Mouse (Mus musculus) heart, postnatal 10 days (tissue): ENCODE data around the gene Elk3. TPM values are rescaled to one million over a fixed set of nuclear protein-coding genes. Genes with fewer than 3 reads are reported as not detected.

ENCODE experiments used
- DNase-seq, 2 experiments: peaks; one replicate each; pipeline ENCODE4 v3.0.0; 2021
- intact Hi-C: fragments of 180-260 bp; cut with DNase I; formaldehyde crosslinking; loops from one replicate; pipeline ENCODE4 v1.15.1; 2025
- total RNA-seq, 2 experiments: library from RNA; stranded (reverse); gene quantifications; 2 replicates each; pipeline ENCODE4 v1.2.3; 2021

Elk3 gene
- total RNA-seq, 2 experiments from 2014 or later: 106 to 115 TPM

- intact Hi-C loops: no loop called here
- DNase-seq: no peak
These were observed 22.3 kb upstream of the Elk3 start for GRCm38 (mm10) chr10:93333239-93333638.

GRCm38 (mm10) chr10:93332261-93332809, 21.4 kb upstream of the Elk3 start:
- no peak for DNase-seq
- intact Hi-C loops: no loop called here

DNA sequence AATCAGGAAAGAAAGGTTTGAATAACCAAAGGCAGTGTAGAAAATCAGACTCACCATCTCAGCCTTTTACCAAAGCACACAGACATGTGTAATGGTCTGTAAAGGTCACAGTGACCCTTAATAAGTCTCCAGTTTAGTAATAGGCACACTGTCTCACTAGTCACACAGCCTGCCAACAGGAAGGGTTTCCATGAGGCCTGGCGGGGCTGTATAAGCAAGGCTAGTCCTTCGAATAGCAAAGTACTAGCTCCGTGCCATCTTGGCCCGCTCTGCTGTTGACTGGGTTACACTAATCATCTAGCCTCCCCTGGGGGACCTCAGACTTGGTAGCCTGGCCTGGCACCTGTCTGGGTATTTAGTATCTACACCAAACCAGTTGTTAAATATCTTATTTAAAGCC, 20.6 kb upstream of the Elk3 start:
- no peak for DNase-seq
- intact Hi-C loops: no loop called here

DNA sequence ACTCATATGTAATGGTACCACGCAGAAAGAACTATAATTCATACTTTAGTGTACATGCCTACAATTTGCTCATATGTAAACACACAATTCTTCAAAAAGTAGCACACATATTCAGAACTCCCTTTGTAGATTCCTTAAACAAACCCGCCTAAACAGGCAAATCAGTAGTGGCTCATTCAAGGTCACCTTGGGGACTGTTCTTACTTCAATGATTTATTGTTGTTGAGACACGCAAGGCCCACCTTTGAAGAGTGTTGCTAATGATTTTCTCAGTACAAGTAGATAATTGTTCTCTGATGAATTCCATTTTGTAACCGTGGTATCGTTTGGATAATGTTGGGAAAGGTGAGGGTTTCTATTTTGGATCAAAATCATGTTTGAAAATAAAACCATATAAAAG, 17.4 kb upstream of the Elk3 start:
- no peak for DNase-seq
- intact Hi-C loops: no loop called here

DNA sequence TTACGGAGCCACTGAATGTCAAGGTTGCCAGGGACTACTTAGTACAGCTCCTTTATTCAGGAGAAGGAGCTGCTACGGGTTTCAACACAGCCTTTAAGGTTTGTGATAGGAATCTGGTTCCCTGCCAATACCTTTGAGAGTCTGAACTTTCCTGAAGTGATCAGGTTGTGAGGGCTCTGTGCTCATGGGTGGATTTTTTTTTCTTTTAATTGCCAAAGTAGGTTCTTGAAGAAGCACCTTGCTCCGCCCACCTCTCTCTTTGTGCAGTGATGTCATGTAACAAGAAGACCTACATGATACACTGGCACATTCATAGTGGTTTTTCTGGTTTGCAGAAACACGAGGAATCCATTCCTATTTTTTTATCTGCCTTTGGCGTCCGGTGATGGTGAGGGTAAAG, 16.3 kb upstream of the Elk3 start:
- intact Hi-C loops: no loop called here
- no peak for DNase-seq

GRCm38 (mm10) chr10:93326741-93327100, 15.8 kb upstream of the Elk3 start:
- intact Hi-C loops: no loop called here

DNA sequence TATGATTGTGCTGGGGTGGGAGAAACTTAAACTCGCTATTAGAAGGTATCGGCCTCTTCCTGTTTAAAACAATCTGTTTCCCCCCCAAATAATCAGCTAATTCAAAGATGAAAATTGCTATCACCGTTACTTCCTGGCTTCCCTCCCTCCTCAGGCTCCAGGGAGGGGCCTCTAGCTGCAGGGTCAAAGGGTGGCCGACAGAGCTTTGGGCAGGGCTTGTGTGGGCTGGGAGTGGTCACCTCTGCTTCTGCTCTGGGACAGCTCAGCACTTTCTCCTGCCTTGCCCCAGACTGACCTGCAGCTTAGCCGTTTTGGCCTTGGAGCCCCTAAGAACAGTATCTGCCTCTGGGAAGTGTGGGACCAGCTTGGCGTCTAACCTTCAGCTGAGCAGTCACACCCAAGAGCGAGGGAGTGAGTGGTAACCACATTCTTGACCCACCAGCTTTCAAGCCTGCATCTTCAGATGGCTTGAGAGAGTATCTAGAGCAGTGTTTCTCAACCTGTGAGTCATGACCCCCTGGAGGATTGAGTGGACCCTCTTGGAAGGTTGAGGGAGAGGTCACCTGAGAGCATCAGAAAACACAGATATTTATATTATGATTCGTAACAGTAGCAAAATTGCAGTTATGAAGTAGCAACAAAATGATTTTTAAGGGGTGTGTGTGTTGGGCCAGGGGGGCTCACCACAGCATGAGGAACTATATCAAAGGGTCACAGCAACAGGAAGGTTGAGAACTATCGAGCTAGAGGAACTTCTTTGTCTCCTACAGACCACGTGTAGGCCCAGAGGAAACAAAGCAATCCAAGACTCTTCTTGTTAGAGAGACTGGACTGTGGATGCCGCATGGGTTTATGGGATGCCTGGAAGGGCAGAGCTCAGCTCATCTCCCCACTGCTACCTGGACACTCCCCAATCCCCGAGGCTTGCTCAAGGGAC, 15.1 kb upstream of the Elk3 start:
- intact Hi-C loops: no loop called here
- DNase-seq: peak in 1 of 2 experiments; percentile 51

More at GRCm38 (mm10) chr10:93326741-93327100, 15.8 kb upstream of the Elk3 start:
- DNase-seq: no peak

DNA sequence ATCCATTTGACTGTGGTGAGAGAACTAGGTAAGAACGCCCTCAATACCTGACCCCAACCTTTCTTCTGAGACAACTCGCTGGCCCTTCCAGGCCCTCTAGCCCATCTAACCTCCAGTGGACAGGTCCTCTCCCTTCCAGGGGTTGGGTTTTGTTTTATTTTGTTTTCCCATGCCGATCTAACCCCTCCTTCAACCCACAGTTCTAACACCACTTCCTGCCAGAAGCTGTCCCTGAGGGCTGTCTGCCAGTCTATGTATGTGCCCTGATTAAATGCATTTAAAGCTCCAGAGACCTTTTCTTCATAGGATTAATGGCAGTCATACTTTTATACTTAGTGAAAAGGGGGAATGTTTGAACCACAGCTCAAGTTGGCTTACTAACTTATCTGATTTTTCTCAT, 14.4 kb upstream of the Elk3 start:
- DNase-seq: no peak
- intact Hi-C loops: no loop called here

DNA sequence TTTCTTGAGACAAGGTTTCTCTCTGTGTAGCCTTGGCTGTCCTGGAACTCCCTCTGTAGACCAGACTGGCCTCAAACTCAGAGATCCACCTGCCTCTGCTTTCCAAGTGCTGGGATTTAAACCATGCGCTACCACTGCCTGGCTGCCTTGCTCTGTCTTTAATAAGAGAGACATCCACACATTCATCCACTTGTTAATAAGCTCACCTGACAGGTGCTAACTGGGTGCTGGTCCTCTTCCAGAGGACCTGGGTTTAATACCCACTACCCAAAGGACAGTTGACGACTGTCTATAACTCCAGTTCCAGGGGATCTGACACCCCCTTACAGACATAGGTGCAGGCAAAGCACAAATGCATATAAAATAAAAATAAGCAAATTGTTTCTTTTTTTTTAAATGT, 13.5 kb upstream of the Elk3 start:
- intact Hi-C loops: no loop called here
- DNase-seq: no peak

DNA sequence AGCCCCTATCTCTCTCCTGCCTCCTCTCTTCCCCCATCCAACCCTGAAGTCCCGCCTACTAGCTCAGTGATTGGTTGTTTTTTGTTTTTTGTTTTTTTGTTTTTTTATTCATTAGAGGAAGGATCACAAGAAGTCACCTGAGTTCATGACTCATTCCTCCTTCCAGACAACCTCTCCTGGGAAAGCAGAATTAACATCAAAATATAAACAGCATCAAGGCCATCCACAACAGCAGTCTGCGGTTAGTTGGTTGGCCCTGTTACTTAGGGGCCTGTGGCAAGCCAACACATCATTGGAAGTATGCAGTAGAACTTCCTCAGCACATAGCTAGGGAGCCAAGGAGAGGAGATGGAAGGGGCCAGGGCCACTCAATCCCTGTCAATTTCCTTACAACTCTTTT, 12.7 kb upstream of the Elk3 start:
- no peak for DNase-seq
- intact Hi-C loops: no loop called here

DNA sequence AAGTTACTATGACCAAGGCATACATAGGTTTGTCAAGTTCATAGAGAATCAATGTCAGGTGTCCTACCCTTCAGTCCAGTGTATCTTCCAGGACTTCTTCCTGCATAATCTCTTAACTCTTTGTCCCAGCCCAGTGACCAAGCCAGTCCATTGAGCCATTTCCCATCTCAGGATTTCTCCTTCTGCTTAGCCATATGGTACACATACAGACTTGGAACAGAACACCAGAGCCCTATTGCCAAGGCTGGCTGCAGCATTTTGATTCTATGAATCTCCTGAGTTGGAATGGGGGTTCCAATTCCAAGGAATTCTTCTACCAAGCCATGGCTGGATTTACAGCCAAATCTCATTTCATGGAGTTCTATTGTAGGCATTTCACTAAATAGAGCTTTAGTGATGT, 10.8 kb upstream of the Elk3 start:
- intact Hi-C loops: no loop called here
- DNase-seq: no peak

GRCm38 (mm10) chr10:93320148-93320547, 9.2 kb upstream of the Elk3 start:
- DNase-seq: no peak
- intact Hi-C loops: no loop called here

DNA sequence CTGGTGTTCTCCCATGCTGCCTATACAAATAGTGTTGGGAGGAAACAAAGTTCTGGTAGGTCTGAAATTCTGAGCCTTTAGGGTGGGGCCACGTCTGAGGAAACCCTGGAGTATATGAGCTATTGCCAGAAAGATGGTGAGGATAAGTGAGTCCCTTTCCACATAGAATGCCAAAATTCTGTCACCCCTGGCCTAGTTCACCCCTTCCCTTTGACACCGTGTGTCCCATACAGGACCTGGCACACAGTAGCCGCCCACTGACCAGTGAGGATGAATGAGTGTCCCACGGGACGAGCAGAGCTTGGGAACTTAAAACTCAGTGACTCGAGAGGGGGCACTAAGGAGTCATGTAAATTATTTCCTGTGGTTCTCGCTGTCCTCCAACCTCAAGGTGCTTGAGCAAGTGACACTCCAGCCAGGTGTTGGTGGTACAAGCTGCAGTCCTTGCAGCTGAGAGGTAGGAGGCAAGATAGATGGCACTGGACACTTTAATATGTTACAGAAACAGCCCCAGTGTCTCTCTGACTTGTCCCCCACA, 8.7 kb upstream of the Elk3 start:
- intact Hi-C loops: no loop called here
- no peak for DNase-seq

DNA sequence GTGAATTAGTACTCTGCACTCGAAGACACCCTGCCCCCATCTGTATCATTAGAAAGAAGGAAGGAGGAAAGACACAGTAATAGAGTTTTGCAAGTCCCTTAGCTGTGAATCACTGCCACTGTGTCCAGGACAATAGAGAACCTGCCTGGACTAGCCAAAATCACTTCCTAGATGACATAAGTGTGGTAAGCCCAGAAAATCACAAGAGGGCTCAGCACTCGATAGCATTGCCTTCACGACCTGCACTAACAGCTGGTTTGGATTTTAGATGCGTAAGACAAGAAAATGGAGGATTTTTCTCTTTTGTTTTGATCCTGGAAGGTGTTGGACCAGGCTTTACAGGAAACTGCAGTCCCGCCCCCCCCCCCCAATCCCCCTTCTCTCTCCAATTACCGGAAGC, 6.0 kb upstream of the Elk3 start:
- no peak for DNase-seq
- intact Hi-C loops: no loop called here

- intact Hi-C loops: no loop called here
These were observed 641 bp upstream of the Elk3 start for GRCm38 (mm10) chr10:93311576-93311975.

GRCm38 (mm10) chr10:93309934-93310621, 857 bp downstream of the Elk3 start:
- intact Hi-C loops: loop anchor here (1.0 kb wide), 1 partner anchor 26 kb away; no protein-coding TSS in a partner anchor

More at GRCm38 (mm10) chr10:93311576-93311975, 641 bp upstream of the Elk3 start:
- no peak for DNase-seq

DNA sequence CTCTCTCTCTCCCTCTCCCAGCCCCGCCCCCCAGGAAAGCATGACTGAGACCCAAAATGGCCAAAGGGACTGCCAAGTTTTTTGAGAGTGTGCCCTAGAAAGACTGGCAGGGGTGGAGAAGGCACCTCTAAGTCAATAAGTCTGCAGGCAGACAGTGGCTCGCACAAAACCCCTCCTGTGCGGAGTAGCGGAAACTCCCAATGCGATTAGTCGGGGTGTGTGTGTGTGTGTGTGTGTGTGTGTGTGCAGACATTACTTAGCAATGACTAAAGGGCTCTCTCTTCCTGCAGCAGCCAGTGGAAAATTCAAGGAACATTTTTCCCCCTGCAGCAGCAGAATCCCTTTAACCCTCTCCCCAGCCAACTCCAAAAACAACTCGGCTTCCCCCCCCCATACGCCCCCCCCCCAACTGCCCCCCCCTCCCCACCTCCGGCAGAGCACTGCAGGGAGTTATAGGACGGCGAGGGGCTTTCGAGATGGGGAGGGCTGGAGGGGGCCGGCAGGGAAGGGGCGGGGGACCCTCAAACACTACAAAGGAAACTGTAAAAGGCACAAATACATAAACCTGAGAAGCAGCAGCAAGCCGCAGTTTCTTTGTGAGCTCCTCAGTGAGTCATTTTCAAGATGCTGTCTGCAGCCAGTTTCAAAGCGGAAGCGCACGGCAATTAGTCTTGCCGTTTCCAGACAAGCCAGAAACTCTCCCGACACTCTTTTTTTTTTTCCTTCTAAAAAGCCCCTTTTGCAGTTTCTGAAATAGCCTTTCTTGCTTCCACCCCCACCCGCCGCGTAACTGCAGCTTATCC, 1.6 kb downstream of the Elk3 start:
- intact Hi-C loops: loop anchor here (1.0 kb wide), 1 partner anchor 27 kb away; no protein-coding TSS in a partner anchor
- peak; percentile 67 to 74 for DNase-seq

More at GRCm38 (mm10) chr10:93309934-93310621, 857 bp downstream of the Elk3 start:
- peak; percentile 56 to 61 for DNase-seq

- DNase-seq: no peak
- intact Hi-C loops: no loop called here
These were observed 4.6 kb downstream of the Elk3 start for GRCm38 (mm10) chr10:93306367-93306766.

GRCm38 (mm10) chr10:93305946-93306345, 5.0 kb downstream of the Elk3 start:
- intact Hi-C loops: no loop called here
- no peak for DNase-seq

- no peak for DNase-seq
- intact Hi-C loops: no loop called here
These were observed 7.7 kb downstream of the Elk3 start for GRCm38 (mm10) chr10:93303231-93303630.
